Mouse (Mus musculus) kidney, postnatal 14 days (tissue): ENCODE data around the gene Elovl7.

Experiments used
- DNase-seq: peaks from one replicate; pipeline ENCODE4 v3.0.0; 2022; ENCODE audit warnings: mixed read lengths

Elovl7 gene

GRCm38 (mm10) chr13:108245086-108245697 lies 31.0 kb downstream of the Elovl7 start:
- DNase-seq: peak; percentile 68

- no peak for DNase-seq
These were observed 36.9 kb downstream of the Elovl7 start for GRCm38 (mm10) chr13:108251106-108251505.

- no peak for DNase-seq
These were observed 39.8 kb downstream of the Elovl7 start for GRCm38 (mm10) chr13:108253977-108254376.

GRCm38 (mm10) chr13:108263042-108263441 lies 48.8 kb downstream of the Elovl7 start:
- DNase-seq: no peak

GRCm38 (mm10) chr13:108265394-108265793 lies 51.2 kb downstream of the Elovl7 start:
- no peak for DNase-seq

- DNase-seq: no peak
These were observed 53.8 kb downstream of the Elovl7 start for GRCm38 (mm10) chr13:108267841-108268634.

- no peak for DNase-seq
These were observed 57.4 kb downstream of the Elovl7 start for GRCm38 (mm10) chr13:108271458-108272148.

GRCm38 (mm10) chr13:108272332-108272731 lies 58.1 kb downstream of the Elovl7 start:
- DNase-seq: no peak

- DNase-seq: no peak
These were observed 58.8 kb downstream of the Elovl7 start for GRCm38 (mm10) chr13:108273034-108273433.

GRCm38 (mm10) chr13:108273456-108273855 lies 59.3 kb downstream of the Elovl7 start:
- no peak for DNase-seq

GRCm38 (mm10) chr13:108276561-108276960 lies 62.4 kb downstream of the Elovl7 start:
- DNase-seq: no peak

- DNase-seq: no peak
These were observed 63.1 kb downstream of the Elovl7 start for GRCm38 (mm10) chr13:108277320-108277719.

GRCm38 (mm10) chr13:108278592-108278991 lies 64.4 kb downstream of the Elovl7 start:
- no peak for DNase-seq

GRCm38 (mm10) chr13:108284312-108284711 lies 70.1 kb downstream of the Elovl7 start:
- DNase-seq: no peak

GRCm38 (mm10) chr13:108287953-108288352 lies 73.7 kb downstream of the Elovl7 start:
- no peak for DNase-seq

- no peak for DNase-seq
These were observed 75.2 kb downstream of the Elovl7 start for GRCm38 (mm10) chr13:108289436-108289835.

GRCm38 (mm10) chr13:108290314-108290713 lies 76.1 kb downstream of the Elovl7 start:
- no peak for DNase-seq

- peak; percentile 52 for DNase-seq
These were observed 83.3 kb downstream of the Elovl7 start for GRCm38 (mm10) chr13:108297350-108298093.

GRCm38 (mm10) chr13:108298241-108298640 lies 84.0 kb downstream of the Elovl7 start:
- DNase-seq: no peak

GRCm38 (mm10) chr13:108300346-108300950 lies 86.2 kb downstream of the Elovl7 start:
- peak; percentile 48 for DNase-seq

GRCm38 (mm10) chr13:108301411-108301810 lies 87.2 kb downstream of the Elovl7 start:
- DNase-seq: peak; percentile 31

- no peak for DNase-seq
These were observed 88.9 kb downstream of the Elovl7 start for GRCm38 (mm10) chr13:108302957-108303675.
